Mouse (Mus musculus) embryonic facial prominence, embryonic 14.5 days (tissue): Measurements from ENCODE around the gene Zfp579. TPM values are rescaled to one million over a fixed set of nuclear protein-coding genes. Genes with fewer than 3 reads are reported as not detected.
"Not testable (repeated sequence)": the region's sequence is repeated elsewhere in the genome, so short reads cannot be mapped to it uniquely, and the experiment has no call there.

Experiments
- ATAC-seq: fragments of 200-750 bp; cut with Nextera tagmentation; 2 replicates; pipeline ENCODE4 v1.8.0; 2017; ENCODE audit warnings: low read depth, moderate number of reproducible peaks, moderate TSS enrichment
- DNase-seq: peaks from one replicate; pipeline ENCODE4 v3.0.0-alpha.2; 2015; ENCODE audit warnings: low spot score
- H3K27ac ChIP-seq: fragments of 300-500 bp; sonication (generic); replicated peaks from 2 replicates; pipeline ENCODE4 v1.5.1; 2014; ENCODE audit warnings: low read depth, mild to moderate bottlenecking, low read length, moderate library complexity
- H3K27me3 ChIP-seq: fragments of 300-500 bp; sonication (generic); replicated peaks from 2 replicates; pipeline ENCODE4 v1.6.1; 2014; ENCODE audit warnings: low read length; ENCODE audit not compliant: control insufficient read depth, insufficient read depth
- H3K36me3 ChIP-seq: fragments of 300-500 bp; sonication (generic); 2 replicates; pipeline ENCODE4 v1.6.1; 2014; ENCODE audit warnings: low read length, mixed read lengths; ENCODE audit not compliant: control insufficient read depth, insufficient read depth
- H3K4me1 ChIP-seq: fragments of 300-500 bp; sonication (generic); 2 replicates; pipeline ENCODE4 v1.6.1; 2014; ENCODE audit warnings: antibody characterized with exemption, low read length; ENCODE audit not compliant: control insufficient read depth, insufficient read depth
- H3K4me2 ChIP-seq: fragments of 300-500 bp; sonication (generic); 2 replicates; pipeline ENCODE4 v1.6.1; 2014; ENCODE audit warnings: low read depth, mild to moderate bottlenecking, low read length, moderate library complexity, mixed read lengths
- H3K4me3 ChIP-seq: fragments of 300-500 bp; sonication (generic); 2 replicates; pipeline ENCODE4 v1.5.1; 2014; ENCODE audit warnings: low read depth, mild to moderate bottlenecking, low read length
- H3K9ac ChIP-seq: fragments of 300-500 bp; sonication (generic); 2 replicates; pipeline ENCODE4 v1.6.1; 2014; ENCODE audit warnings: low read depth, mild to moderate bottlenecking, low read length, moderate library complexity, mixed read lengths
- H3K9me3 ChIP-seq: fragments of 300-500 bp; sonication (generic); 2 replicates; pipeline ENCODE4 v1.6.1; 2016; ENCODE audit warnings: low read length; ENCODE audit not compliant: control insufficient read depth
- WGBS: fragments of 180-500 bp; shearing (Covaris S2); extraction: QIAGEN DNeasy Blood & Tissue Kit; methylation state at CpG from one replicate; pipeline ENCODE4 v1.1.7; 2014; 5-methylcytosine and 5-hydroxymethylcytosine counted together
- polyA plus RNA-seq: library from polyadenylated mRNA; unstranded; fragments of >200 nt; fragmentation: Nextera tagmentation; extraction: Ambion mirVana; gene quantifications from 2 replicates; pipeline ENCODE4 v1.2.1, GENCODE M21; 2014

Zfp579 gene
- polyA plus RNA-seq, 1 experiment from 2014 or later: 23.0 TPM

DNA sequence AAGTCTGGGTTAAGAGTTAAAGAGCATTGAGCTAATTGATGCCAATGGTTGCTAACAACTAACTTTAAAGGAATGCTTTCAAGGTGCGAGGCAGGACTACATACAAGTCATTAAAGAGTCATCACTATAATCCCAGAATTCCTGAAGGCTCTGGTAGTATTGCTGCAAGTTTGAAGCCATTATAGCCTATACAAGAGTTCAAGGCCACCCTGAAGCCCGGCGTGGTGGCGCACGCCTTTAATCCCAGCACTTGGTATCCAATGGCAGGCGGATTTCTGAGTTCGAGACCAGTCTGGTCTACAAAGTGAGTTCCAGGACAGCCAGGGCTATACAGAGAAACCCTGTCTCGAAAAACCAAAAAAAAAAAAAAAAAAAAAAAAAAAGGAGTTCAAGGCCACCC lies 23.6 kb upstream of the Zfp579 start:
- H3K9me3 ChIP-seq, DNase-seq, ATAC-seq, H3K27me3 ChIP-seq: not testable (repeated sequence)
- 28% methylated on average over 8 of the region's 8 CpGs for WGBS
- H3K27ac ChIP-seq: peak overlapping the region; percentile 93
- peak overlapping the region; percentile 92 for H3K4me3 ChIP-seq
- H3K4me1 ChIP-seq: peaks cover 12% of the 10 kb centered on the region
- peak overlapping the region; percentile 84 for H3K4me2 ChIP-seq
- H3K36me3 ChIP-seq: peaks cover 36% of the 10 kb centered on the region
- H3K9ac ChIP-seq: peak overlapping the region; percentile 94

- Histone ChIP-seq H3K27ac (no peak overlapping the region), H3K9ac (no peak overlapping the region), H3K27me3 (no peaks in the 10 kb centered on the region), H3K9me3 (no peaks in the 10 kb centered on the region), H3K4me1 (peaks cover 12% of the 10 kb centered on the region), H3K36me3 (peaks cover 20% of the 10 kb centered on the region), H3K4me2 (no peak overlapping the region), H3K4me3 (no peak overlapping the region)
- WGBS: 99% methylated on average over 21 of the region's 21 CpGs
- DNase-seq (no peak), ATAC-seq (no peak)
These were observed 22.0 kb upstream of the Zfp579 start for GRCm38 (mm10) chr7:5017931-5018330.

- 90% methylated on average over 16 of the region's 16 CpGs for WGBS
- Histone ChIP-seq H3K4me3 (no peak overlapping the region), H3K4me1 (peaks cover 12% of the 10 kb centered on the region), H3K27ac (no peak overlapping the region), H3K4me2 (no peak overlapping the region), H3K36me3 (peaks cover 19% of the 10 kb centered on the region), H3K9me3 (no peaks in the 10 kb centered on the region), H3K27me3 (no peaks in the 10 kb centered on the region), H3K9ac (no peak overlapping the region)
- no peak for ATAC-seq
- DNase-seq: no peak
These were observed 21.4 kb upstream of the Zfp579 start for GRCm38 (mm10) chr7:5017352-5017751.

DNA sequence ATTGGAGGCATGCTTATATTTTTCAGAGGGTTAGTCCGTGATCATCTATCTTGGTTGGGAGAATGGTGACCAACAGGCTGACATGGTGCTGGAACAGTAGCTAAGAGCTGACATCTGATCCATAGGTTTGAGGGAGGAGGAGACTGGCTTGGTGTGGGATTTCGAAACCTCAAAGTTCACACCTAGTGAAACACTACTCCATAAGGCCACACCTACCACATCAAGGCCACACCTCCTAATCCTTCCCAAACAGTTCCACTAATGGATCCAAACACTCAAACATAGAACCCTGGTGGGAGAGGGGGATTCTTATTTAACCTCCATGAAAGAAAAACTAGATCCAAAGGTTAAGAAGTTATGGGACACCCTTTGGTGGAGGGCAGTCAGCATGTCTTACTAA lies 21.0 kb upstream of the Zfp579 start:
- Histone ChIP-seq H3K27me3 (no peaks in the 10 kb centered on the region), H3K27ac (no peak overlapping the region), H3K9me3 (no peaks in the 10 kb centered on the region), H3K36me3 (peaks cover 19% of the 10 kb centered on the region), H3K4me1 (peaks cover 12% of the 10 kb centered on the region), H3K4me3 (no peak overlapping the region), H3K9ac (no peak overlapping the region), H3K4me2 (no peak overlapping the region)
- DNase-seq: no peak
- 93% methylated on average over 2 of the region's 2 CpGs for WGBS
- ATAC-seq: no peak

DNA sequence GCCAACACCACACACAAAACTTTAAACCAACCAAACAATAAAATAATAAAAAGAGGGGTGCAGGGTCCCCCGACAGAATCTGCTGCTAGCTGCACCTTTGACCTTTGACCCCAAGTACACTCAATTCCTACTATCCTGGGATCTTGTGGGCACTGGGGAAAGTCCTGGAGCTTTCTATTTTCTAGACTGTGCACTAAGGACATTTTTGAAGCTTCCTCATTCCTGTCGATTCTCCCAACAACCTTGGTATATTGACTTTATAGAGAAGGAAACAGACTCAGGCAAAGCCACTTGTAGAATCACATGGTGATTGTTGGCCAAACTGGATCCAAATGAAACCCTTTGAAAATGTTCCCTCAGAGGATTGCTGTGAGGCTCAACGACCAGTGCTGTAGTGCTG lies 20.1 kb upstream of the Zfp579 start:
- Histone ChIP-seq H3K27ac (peak overlapping the region; percentile 97), H3K4me1 (peaks cover 6% of the 10 kb centered on the region), H3K9me3 (no peaks in the 10 kb centered on the region), H3K4me2 (peak overlapping the region; percentile 78), H3K4me3 (peak overlapping the region; percentile 63), H3K27me3 (no peaks in the 10 kb centered on the region), H3K9ac (peak overlapping the region; percentile 75; the same call in 1 of the 2 replicates), H3K36me3 (peaks cover 26% of the 10 kb centered on the region)
- DNase-seq (no peak), ATAC-seq (no peak)
- 64% methylated on average over 3 of the region's 3 CpGs for WGBS

DNA sequence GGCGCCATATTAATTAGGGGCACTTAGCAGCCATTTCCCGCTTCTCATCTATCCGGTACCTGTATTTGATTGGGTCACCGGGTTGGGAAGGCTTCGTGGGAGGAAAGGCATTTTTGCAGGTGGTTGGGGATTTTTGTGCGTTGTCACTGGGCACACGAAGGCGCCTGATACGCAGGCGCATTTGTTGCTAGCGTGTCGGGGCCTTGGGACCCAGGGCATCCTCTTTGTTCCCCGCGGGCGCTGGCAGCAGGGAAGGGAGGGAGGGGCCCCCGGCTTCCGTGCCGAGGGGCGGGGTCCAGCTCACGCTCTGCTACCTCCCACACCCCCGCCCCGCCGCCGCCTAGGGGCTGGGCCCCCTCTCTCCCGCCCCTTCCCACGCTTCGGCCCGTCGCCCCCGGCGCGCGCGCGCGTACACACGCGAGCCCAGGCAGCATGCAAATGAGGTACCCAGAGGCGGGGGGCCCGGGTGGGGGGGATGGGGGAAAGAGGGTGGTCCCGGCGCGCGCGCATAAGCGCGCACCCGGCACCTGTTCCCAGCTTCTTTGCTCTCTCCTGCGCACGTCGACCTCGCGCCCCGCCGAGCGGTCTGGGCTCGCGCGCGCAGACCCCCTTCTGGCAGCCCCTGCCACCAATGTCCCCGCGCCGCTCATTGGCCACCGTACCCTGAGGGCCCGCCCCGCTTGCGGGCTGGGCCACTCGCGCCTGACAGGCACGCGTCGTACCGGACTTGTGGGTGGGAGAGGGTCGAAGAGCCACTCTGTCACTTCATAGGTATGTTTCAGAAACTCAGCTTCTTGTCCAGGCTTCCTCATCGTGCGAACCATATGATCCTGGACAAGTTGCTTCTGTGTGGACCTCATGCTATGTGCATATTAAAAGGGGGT lies 19.4 kb upstream of the Zfp579 start, which contains the start of gene Gm44973:
Gene Gm44973, plus strand, starts transcription at position 379 of the 884 bp plus-strand sequence.
- Histone ChIP-seq H3K9me3 (no peaks in the 10 kb centered on the region), H3K4me3 (peak within 1 kb of the TSS; percentile 63), H3K4me1 (peaks cover 3% of the 10 kb centered on the region; the same call in 1 of the 2 replicates), H3K27me3 (no peaks in the 10 kb centered on the region), H3K9ac (peak within 1 kb of the TSS; percentile 88), H3K4me2 (peak within 1 kb of the TSS; percentile 78), H3K27ac (peak within 1 kb of the TSS; percentile 97), H3K36me3 (peaks cover 33% of the 10 kb centered on the region)
- ATAC-seq (peak; percentile 65), DNase-seq (peak; percentile 97)
- WGBS: 1% methylated on average over 43 of the region's 76 CpGs

DNA sequence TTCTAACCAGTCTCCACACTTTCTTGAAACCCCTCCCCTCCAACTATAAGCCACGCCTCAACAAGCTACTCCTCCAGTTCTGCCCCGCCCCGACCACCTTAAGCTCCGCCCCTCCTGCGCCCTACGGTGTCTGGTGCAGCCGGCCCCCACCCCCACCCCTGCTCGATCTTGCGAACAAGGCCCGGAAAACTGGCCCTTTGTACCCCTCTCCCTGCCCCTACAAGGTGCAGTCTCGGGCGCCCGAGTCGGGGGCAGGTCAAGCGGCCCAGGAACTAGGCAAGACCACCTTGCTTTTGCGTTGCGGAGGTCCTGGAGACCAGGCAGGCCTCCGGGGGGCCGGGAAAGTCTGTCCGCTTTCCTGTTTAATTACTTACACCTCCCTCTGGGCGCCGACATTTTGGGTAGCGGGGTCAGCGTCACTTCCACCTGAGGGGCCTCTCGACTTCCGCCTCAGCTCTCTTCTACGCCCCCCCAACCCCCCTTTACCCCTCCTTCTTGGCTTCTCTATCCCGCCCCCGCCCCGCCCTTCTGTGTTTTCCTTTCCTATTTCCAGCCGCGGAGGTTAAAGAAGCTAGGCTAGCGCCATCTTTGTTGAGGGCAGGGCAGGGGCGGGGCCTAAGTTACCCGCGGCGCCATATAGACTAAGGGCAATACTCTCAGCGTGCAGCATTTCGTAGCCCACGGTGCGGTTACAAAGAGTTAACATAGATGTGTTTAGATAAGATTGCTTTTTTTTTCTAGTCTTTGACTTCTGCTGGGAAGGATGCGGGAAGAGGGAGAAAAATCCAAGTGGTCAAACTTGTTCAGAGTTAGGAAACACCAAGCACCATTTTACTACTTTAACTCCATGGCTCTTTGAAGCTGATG lies 18.5 kb upstream of the Zfp579 start, which contains the start of the genes Zfp524 and Fiz1:
Gene Zfp524, plus strand, starts transcription at position 165 of the 867 bp plus-strand sequence.
Gene Fiz1, minus strand, starts transcription at position 447 of the 867 bp plus-strand sequence.
- H3K36me3 ChIP-seq: peaks cover 41% of the 10 kb centered on the region
- H3K4me3 ChIP-seq: peak within 1 kb of the TSS; percentile 63
- peak within 1 kb of the TSS; percentile 78 for H3K4me2 ChIP-seq
- DNase-seq (peak; percentile 98), ATAC-seq (peak; percentile 88)
- peaks cover 3% of the 10 kb centered on the region; the same call in 1 of the 2 replicates for H3K4me1 ChIP-seq
- peak within 1 kb of the TSS; percentile 97 for H3K27ac ChIP-seq
- H3K27me3 ChIP-seq: no peaks in the 10 kb centered on the region
- under 1% methylated on average over 41 of the region's 42 CpGs for WGBS
- H3K9me3 ChIP-seq: no peaks in the 10 kb centered on the region
- H3K9ac ChIP-seq: peak within 1 kb of the TSS; percentile 88
